Mouse (Mus musculus): Measurements from ENCODE around the gene Sncg. TPM values are rescaled to one million over a fixed set of nuclear protein-coding genes. Genes with fewer than 3 reads are reported as not detected.
"Not testable (repeated sequence)": the region's sequence is repeated elsewhere in the genome, so short reads cannot be mapped to it uniquely, and the experiment has no call there.

The Sncg gene
- polyA plus RNA-seq, 1 experiment from 2014 or later = 3.2 TPM

DNA sequence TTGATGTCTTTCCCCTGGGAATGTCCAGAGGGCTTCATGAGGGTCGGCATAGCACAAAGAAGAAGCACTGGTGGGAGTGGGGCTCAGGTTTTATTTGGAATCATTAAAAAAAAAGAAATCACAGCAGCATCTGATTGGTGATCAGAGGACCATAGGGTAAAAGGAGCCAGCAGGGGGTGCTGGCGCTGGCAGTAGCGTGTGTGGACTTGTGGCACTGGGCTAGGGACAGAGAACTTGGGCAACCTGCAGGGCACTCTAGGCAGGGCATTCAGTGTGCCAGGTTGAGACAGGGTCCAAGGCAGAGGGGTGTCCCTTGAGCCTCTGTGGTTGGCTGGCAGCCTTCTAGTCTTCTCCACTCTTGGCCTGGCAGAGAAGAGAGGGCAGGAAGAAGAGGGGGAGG, 4.4 kb downstream of the Sncg start:
- H3K27me3 ChIP-seq (replicated peaks) = no peaks in the 10 kb centered on the region
- H3K4me2 ChIP-seq = no peak overlapping the region
- no peaks in the 10 kb centered on the region for H3K36me3 ChIP-seq
- WGBS = 57% methylated on average over 3 of the region's 3 CpGs
- no peak overlapping the region for H3K4me3 ChIP-seq
- H3K9ac ChIP-seq = no peak overlapping the region
- peaks cover 19% of the 10 kb centered on the region for H3K4me1 ChIP-seq
- no peaks in the 10 kb centered on the region for H3K9me3 ChIP-seq
- H3K27ac ChIP-seq (replicated peaks) = no peak overlapping the region
- no peak for ATAC-seq (ENCODE audit: extremely low read depth, insufficient number of reproducible peaks, low FRiP score, low TSS enrichment)

DNA sequence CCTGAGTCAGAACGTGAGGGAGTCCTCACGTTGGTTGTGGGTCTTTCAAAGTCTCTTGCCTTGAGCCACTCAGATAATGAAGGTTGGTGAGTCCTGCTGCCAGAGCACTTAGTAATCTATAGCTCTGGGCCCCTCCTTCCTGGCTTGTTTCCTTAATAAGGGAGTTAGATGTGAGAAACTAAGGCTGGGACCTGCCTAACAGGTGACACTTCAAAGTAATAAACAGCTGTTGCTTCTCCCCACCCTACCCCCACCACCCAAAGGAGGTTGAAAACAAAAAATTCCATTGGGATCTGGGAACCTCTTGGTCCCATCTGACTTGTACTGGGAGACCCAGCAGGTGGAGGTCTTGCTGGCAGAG, 9.5 kb downstream of the Sncg start:
- Histone ChIP-seq H3K4me1 (peaks cover 15% of the 10 kb centered on the region), H3K4me3 (no peak overlapping the region), H3K9ac (no peak overlapping the region), H3K27ac (replicated peaks) (no peak overlapping the region), H3K27me3 (replicated peaks) (peaks cover 14% of the 10 kb centered on the region; the same call in 1 of the 2 replicates), H3K36me3 (no peaks in the 10 kb centered on the region), H3K4me2 (no peak overlapping the region), H3K9me3 (no peaks in the 10 kb centered on the region)
- 73% methylated on average over 2 of the region's 2 CpGs for WGBS
- ATAC-seq (ENCODE audit: extremely low read depth, insufficient number of reproducible peaks, low FRiP score, low TSS enrichment) = no peak

DNA sequence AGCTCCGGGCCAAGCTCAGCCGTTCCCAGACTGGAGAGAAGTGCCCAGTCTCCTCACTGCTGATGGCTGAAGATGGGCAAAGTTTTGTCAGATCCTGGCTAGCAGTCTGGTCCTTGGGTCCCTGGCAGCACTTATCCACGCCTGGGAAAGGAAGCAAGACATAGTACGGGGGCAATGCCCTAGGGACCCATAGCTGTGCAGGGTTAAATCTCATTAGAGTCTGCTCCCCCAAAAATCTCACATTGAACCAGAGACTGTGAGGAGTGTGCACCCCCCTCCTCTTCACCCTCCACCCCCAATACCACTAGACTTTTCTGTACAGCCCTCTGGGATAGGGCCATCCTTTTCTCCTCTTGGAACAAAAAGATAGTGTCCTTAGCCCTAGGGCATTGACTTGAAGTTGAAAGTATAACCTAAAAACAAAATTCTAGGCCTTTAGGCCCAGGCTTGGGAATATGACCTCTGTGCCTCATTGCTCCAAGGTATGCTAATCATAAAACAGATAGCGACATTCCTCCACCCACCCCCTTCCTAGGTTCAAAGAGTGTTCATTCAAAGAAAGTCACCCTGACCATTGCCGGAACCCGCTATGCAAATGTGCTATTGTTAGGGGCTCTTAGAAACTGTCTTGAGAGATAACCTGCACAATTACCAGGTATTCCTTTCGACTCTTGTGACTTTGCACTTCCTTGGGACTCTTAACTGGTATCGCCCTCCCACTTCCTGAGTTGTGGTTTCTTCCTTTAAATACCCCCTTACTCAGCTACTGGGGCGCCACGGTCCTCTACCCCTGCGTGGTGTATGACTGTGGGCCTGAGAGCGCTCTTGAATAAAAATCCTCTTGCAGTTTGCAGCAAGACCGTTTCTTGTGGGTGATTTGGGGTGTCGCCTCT, 10.1 kb downstream of the Sncg start:
- H3K4me1 ChIP-seq = peaks cover 15% of the 10 kb centered on the region
- H3K4me3 ChIP-seq = peak overlapping the region; percentile 55
- not testable (repeated sequence) for H3K36me3 ChIP-seq; H3K9me3 ChIP-seq; H3K27ac ChIP-seq (replicated peaks); ATAC-seq (ENCODE audit: extremely low read depth, insufficient number of reproducible peaks, low FRiP score, low TSS enrichment)
- whole genome bisulfite sequencing = 73% methylated on average over 15 of the region's 15 CpGs
- H3K4me2 ChIP-seq = peak overlapping the region; percentile 94
- peaks cover 14% of the 10 kb centered on the region; the same call in 1 of the 2 replicates for H3K27me3 ChIP-seq (replicated peaks)
- peak overlapping the region; percentile 75 for H3K9ac ChIP-seq

DNA sequence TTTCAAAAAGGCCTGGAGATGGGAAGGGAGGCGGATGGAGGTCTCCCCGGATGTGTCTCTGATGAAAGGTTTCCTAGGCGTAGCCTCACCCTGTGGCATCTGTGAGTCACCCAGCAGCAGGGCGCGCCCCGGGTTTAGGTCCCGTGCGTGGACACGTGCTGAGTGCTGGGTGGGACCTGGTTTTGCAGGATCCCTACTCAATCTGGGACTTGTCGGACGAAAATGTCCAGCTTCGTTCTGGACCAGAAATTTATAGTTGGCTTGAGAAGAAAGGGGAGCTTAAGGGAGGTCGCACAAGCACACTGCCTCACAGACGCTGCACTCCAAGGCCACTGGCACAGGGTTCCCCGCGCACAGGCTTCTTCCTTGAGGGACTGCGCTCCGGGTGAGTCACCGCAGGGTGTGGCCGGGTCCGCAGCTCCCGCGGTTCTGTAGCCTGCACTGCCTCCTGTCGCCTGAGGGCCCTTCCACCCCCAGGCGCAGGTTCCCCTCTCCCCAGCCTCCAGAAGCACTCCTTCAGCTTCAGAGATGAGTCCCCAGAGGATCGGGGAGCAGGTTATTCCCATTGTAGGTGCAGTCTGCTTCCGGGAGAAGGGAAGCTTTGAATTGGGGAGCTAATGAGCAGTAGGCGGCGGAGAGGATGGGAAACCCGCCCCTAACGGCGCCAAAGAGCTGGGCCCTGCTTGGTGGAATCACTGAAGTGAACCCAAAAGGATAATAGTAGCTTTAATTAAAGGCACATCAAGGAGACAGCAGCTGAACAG, 10.9 kb downstream of the Sncg start:
- H3K27ac ChIP-seq (replicated peaks) = no peak overlapping the region
- WGBS = 2% methylated on average over 32 of the region's 32 CpGs
- H3K27me3 ChIP-seq (replicated peaks) = peaks cover 14% of the 10 kb centered on the region; the same call in 1 of the 2 replicates
- ATAC-seq (ENCODE audit: extremely low read depth, insufficient number of reproducible peaks, low FRiP score, low TSS enrichment) = peak; percentile 61; the same call in 1 of the 2 replicates
- H3K4me3 ChIP-seq = peak overlapping the region; percentile 55
- H3K9ac ChIP-seq = peak overlapping the region; percentile 75
- H3K4me1 ChIP-seq = peaks cover 15% of the 10 kb centered on the region
- no peaks in the 10 kb centered on the region for H3K36me3 ChIP-seq
- peak overlapping the region; percentile 94 for H3K4me2 ChIP-seq
- no peaks in the 10 kb centered on the region for H3K9me3 ChIP-seq

DNA sequence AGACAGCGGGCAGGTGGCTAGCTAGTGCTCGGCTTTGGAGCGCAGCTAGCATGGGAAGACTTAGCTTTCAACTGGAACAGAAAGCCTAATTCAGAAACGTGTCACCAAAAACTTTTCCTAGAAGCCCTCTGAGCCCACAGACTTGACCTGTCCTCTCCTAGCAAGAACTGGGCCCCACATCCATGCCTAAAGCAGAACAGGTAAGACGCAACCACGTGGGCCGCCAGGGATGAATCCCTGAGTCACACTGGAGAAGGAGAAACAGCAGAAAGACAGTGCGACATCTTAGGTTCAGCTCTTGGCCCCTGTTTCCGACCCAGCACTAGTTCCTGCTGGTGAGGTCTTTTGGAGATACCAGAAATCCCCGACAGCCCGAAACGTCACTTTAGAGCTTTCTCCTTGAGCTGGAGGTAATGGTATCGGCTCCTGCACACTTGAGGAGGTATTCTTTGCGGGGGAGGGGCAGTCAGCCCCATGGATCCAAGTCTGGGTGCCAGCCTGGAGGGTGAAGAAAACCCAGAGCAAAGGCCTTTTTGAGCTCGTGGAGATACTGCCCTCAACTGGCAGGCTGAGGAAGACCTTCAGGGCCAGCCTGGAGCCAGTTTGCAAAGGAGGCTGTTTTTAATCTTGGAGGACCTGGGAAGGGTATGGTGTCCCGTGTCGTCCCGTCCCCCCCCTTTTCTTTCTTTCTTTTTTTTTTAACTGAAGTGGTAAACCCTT, 11.7 kb downstream of the Sncg start:
- peak overlapping the region; percentile 75 for H3K9ac ChIP-seq
- no peak for ATAC-seq (ENCODE audit: extremely low read depth, insufficient number of reproducible peaks, low FRiP score, low TSS enrichment)
- no peaks in the 10 kb centered on the region for H3K9me3 ChIP-seq
- peak overlapping the region; percentile 94 for H3K4me2 ChIP-seq
- H3K4me1 ChIP-seq = peaks cover 15% of the 10 kb centered on the region
- peak overlapping the region; percentile 55 for H3K4me3 ChIP-seq
- 28% methylated on average over 18 of the region's 18 CpGs for WGBS
- H3K36me3 ChIP-seq = no peaks in the 10 kb centered on the region
- H3K27me3 ChIP-seq (replicated peaks) = peaks cover 14% of the 10 kb centered on the region; the same call in 1 of the 2 replicates
- H3K27ac ChIP-seq (replicated peaks) = no peak overlapping the region

DNA sequence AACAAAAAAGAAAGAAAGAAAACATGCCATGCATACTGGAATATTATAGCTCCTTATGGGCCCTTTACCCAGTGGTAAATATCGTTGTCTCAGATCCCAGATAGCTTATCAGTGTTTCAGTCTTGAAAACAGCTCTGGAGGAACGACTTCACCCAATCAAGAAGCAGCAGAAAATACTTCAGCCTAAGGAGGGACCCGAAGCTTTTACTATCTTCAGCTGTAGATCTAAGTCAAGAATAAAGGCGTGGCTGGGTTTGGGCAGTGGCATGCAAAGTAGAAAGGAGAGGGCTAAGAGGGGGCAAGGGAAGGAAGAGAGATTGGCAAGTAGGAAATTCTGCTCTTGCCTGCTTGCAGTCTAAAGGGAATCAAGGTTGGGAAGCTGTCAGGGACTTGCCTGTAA, 12.5 kb downstream of the Sncg start:
- Histone ChIP-seq H3K9me3 (no peaks in the 10 kb centered on the region), H3K4me3 (no peak overlapping the region), H3K27me3 (replicated peaks) (peaks cover 14% of the 10 kb centered on the region; the same call in 1 of the 2 replicates), H3K9ac (no peak overlapping the region), H3K36me3 (no peaks in the 10 kb centered on the region), H3K4me2 (no peak overlapping the region), H3K4me1 (peaks cover 15% of the 10 kb centered on the region), H3K27ac (replicated peaks) (no peak overlapping the region)
- ATAC-seq (ENCODE audit: extremely low read depth, insufficient number of reproducible peaks, low FRiP score, low TSS enrichment) = no peak
- WGBS = 42% methylated on average over 4 of the region's 4 CpGs

DNA sequence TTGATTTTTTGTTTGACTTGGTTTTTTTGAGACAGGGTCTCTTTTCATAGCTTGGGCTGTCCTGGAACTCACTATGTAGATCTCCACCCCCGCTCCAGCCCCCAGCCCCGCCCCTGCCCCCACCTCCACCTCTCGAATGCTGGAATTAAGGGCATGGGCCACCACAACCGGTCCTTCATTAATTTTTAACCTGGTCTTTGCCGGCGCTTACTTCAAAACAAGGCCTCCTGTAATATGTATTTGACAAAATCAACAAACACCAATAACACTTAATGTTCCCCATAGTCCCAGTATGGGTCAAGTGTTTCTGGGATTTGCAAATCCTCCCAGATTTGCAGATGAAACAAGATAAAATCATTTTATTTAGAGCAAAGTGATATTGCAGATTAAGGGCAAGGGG, 14.3 kb downstream of the Sncg start:
- peaks cover 14% of the 10 kb centered on the region; the same call in 1 of the 2 replicates for H3K27me3 ChIP-seq (replicated peaks)
- ATAC-seq (ENCODE audit: extremely low read depth, insufficient number of reproducible peaks, low FRiP score, low TSS enrichment) = no peak
- no peak overlapping the region for H3K27ac ChIP-seq (replicated peaks)
- no peaks in the 10 kb centered on the region for H3K36me3 ChIP-seq
- no peaks in the 10 kb centered on the region for H3K9me3 ChIP-seq
- H3K4me1 ChIP-seq = peaks cover 18% of the 10 kb centered on the region
- H3K9ac ChIP-seq = no peak overlapping the region
- 44% methylated on average over 6 of the region's 6 CpGs for WGBS
- H3K4me3 ChIP-seq = no peak overlapping the region
- H3K4me2 ChIP-seq = no peak overlapping the region

DNA sequence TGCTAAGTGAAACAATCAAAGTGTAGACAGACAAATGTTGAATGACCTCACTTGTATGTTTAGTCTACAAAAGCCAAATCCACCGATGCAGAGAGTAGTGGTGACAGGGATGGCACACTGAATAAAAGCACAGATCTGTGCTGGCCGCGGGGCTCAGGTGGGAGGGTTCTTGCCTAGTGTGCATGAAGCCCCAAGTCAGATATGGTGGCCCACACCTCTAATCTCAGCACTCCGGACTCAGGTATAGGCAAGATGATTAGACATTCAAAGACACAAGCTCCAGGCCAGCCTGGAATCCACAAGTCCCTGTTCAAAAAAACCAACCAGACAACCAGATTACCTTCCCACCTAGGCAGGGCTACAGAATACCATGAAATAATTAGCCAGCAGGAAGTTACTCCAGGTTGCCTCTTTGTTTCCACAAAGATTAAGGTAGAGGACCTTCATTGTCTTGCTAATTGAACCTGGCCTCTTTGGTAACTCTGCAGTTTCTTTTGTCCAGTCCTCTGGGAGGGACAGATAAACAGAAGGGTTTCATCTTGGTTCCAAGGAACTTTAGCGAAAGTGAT, 14.8 kb downstream of the Sncg start:
- 45% methylated on average over 5 of the region's 5 CpGs for WGBS
- ATAC-seq (ENCODE audit: extremely low read depth, insufficient number of reproducible peaks, low FRiP score, low TSS enrichment) = no peak

DNA sequence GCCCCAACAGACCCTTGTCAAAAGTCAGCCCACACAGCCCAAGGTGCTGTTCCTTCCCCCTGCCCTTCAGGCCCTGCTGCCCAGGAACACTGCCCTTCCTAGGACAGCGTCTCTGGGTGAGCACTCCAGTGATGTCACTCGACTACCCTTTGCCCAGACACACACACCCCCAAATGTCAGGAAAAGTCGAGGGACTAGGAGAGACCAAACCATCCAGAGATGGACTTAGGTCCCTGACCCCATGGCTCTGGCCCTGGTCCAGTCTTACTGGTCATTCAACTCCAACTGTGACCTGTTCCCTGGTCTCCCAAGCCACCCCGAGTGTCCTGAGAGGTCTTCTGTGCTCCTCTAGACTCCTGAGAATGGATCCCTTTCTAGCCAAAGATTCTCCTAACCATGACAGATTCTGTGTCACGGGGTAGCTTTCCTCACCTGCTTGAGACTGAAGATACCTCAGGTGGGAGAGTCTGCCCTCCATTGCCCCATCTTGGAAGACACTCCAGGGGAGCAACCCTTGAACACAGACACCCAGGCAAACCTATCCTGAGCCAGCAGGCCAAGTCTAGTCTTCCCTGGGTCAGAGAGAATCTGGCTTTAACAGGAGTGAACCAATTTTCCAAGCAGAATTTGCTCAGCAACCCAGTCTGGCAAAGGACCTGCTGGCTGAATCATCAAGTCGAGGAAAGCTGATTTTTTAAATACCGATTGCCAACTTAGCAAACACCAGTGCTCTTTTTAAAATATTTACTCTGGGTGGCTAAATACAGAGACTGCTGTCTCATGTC, 16.7 kb downstream of the Sncg start:
- Histone ChIP-seq H3K4me1 (peaks cover 9% of the 10 kb centered on the region), H3K9me3 (no peaks in the 10 kb centered on the region), H3K4me3 (no peak overlapping the region), H3K27ac (replicated peaks) (no peak overlapping the region), H3K36me3 (no peaks in the 10 kb centered on the region), H3K4me2 (no peak overlapping the region), H3K27me3 (replicated peaks) (peaks cover 8% of the 10 kb centered on the region; the same call in 1 of the 2 replicates), H3K9ac (no peak overlapping the region)
- 68% methylated on average over 7 of the region's 7 CpGs for WGBS
- no peak for ATAC-seq (ENCODE audit: extremely low read depth, insufficient number of reproducible peaks, low FRiP score, low TSS enrichment)

More for the DNA sequence above, 14.8 kb downstream of the Sncg start:
- no peak overlapping the region for H3K4me3 ChIP-seq
- no peaks in the 10 kb centered on the region for H3K36me3 ChIP-seq
- H3K4me1 ChIP-seq = peaks cover 23% of the 10 kb centered on the region
- H3K27me3 ChIP-seq (replicated peaks) = peaks cover 14% of the 10 kb centered on the region; the same call in 1 of the 2 replicates
- H3K4me2 ChIP-seq = no peak overlapping the region
- no peak overlapping the region for H3K9ac ChIP-seq
- H3K9me3 ChIP-seq = no peaks in the 10 kb centered on the region
- H3K27ac ChIP-seq (replicated peaks) = no peak overlapping the region

DNA sequence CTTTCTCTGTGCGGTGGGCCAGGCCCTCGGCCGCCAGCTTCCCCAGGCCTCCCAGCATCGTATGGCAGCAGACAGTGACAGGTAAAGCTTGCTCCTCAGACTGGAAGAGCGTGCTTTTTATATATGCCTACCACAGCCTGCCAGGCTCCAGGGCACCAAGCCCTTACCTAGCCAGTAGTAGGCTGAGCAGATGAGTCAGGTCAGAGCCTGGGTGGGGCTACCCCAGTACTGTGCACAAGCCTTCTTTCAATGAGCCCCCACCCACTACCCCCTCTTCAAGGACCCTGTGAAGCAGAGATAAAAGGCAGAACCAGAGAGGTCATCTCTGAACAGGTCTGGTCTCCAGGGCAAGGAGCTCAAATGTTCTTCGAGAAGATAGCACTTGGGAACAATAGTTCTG, 19.3 kb downstream of the Sncg start, which contains the start of gene Fam25c:
Gene Fam25c, minus strand, starts transcription at position 133 of the 400 bp plus-strand sequence.
- Histone ChIP-seq H3K9me3 (no peaks in the 10 kb centered on the region), H3K27me3 (replicated peaks) (no peaks in the 10 kb centered on the region; the same call in 1 of the 2 replicates), H3K4me2 (no peak within 1 kb of the TSS), H3K4me1 (peaks cover 7% of the 10 kb centered on the region), H3K9ac (no peak within 1 kb of the TSS), H3K4me3 (no peak within 1 kb of the TSS), H3K27ac (replicated peaks) (no peak within 1 kb of the TSS), H3K36me3 (no peaks in the 10 kb centered on the region)
- ATAC-seq (ENCODE audit: extremely low read depth, insufficient number of reproducible peaks, low FRiP score, low TSS enrichment) = no peak
- WGBS = 62% methylated on average over 6 of the region's 6 CpGs

All from heart, embryonic 13.5 days (tissue).